Mouse (Mus musculus): ENCODE measurements at regions not wholly inside any gene's neighbourhood (a gene's known extent, or its start where the extent isn't known, plus 50 kb on each side); places are given as distances from the start of the nearest gene placed in this dataset.

DNA sequence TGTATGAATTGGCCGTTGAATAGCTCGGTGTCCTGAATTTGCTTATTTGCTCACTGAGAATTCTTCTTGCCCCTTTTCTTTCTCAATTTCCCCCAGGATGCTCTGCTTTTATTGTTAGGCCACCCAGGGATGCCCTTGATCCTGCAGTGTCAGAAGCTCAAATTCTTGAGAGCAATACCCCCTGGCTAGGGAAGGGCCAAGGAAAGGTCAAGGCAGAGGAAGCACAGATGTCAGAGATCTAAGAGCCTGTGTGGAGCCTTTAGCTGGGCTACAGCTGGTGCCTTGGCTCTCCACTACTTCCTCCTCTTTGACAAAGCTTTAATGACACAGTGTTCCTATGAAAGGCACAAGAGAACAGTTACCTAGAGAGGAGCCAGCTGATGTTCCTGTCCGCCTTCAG, 141.2 kb downstream of the Tmsb4x start:
- H3K4me1 ChIP-seq (ENCODE audit: control insufficient read depth, insufficient read depth, low read length), result no peaks in the 10 kb centered on the region
- no peak overlapping the region for H3K9ac ChIP-seq (ENCODE audit: low read length)
- no peak overlapping the region for H3K4me2 ChIP-seq (ENCODE audit: low read length)
- no peaks in the 10 kb centered on the region for H3K9me3 ChIP-seq (replicated peaks; ENCODE audit: control insufficient read depth, low read length)
- no peaks in the 10 kb centered on the region for H3K27me3 ChIP-seq (replicated peaks; ENCODE audit: control insufficient read depth, insufficient read depth, low read length)
- DNase-seq (ENCODE audit: low spot score) (no peak), ATAC-seq (no peak)
- WGBS, result 84% methylated on average over 3 of the region's 3 CpGs
- no peaks in the 10 kb centered on the region for H3K36me3 ChIP-seq (ENCODE audit: control insufficient read depth, insufficient read depth, low read length)
- H3K27ac ChIP-seq (ENCODE audit: low read depth, low read length), result no peak overlapping the region
- no peak overlapping the region for H3K4me3 ChIP-seq (ENCODE audit: low read depth, low read length)

DNA sequence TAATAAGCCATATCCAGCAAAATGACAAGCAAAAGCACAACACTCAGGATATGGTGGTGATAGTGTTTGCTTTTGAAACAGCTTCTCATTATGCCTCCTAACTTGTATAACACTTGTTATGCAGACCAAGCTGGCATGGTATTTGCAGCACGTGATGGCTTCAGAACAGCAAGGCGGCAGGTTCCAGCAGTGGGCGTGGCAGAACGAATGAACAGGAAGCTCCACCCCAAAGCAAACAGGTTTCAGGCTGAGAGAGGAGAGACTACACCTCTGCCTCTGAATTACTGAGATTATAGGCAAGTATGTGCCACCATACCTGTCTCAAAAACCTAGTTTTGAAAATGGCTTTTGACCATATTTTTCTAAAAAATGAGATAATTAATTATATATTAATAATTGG, 145.2 kb downstream of the Tmsb4x start:
- Histone ChIP-seq H3K4me1 (ENCODE audit: control insufficient read depth, insufficient read depth, low read length) (no peaks in the 10 kb centered on the region), H3K9me3 (replicated peaks; ENCODE audit: control insufficient read depth, low read length) (no peaks in the 10 kb centered on the region), H3K9ac (ENCODE audit: low read length) (no peak overlapping the region), H3K4me3 (ENCODE audit: low read depth, low read length) (no peak overlapping the region), H3K27me3 (replicated peaks; ENCODE audit: control insufficient read depth, insufficient read depth, low read length) (0 out of 2 replicates have a peak, but pooled peaks cover 3% of the 10 kb centered on the region), H3K36me3 (ENCODE audit: control insufficient read depth, insufficient read depth, low read length) (no peaks in the 10 kb centered on the region), H3K4me2 (ENCODE audit: low read length) (no peak overlapping the region), H3K27ac (ENCODE audit: low read depth, low read length) (no peak overlapping the region)
- 55% methylated on average over 4 of the region's 4 CpGs for WGBS
- DNase-seq (ENCODE audit: low spot score) (no peak), ATAC-seq (no peak)

DNA sequence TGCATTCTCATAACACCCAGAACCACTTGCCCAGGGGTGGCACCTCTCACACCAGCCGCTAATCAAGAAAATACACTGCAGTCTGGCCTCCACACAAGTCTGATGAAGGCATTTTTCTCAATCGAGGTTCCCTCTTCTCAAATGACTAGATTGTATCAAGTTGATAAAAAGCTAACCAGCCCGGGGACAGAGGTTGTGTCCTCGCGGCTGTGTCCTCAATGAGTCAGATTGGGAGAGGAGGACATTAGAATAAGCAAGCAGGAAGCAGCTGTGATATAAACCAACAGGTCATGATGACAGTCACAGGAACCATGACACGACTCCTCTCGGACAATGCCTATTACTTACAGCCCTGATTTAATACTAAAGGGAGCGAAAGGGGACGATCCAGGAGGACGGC, 156.7 kb downstream of the Tmsb4x start:
- Histone ChIP-seq H3K36me3 (ENCODE audit: control insufficient read depth, insufficient read depth, low read length) (no peaks in the 10 kb centered on the region), H3K4me3 (ENCODE audit: low read depth, low read length) (no peak overlapping the region), H3K4me1 (ENCODE audit: control insufficient read depth, insufficient read depth, low read length) (no peaks in the 10 kb centered on the region), H3K9ac (ENCODE audit: low read length) (no peak overlapping the region), H3K9me3 (replicated peaks; ENCODE audit: control insufficient read depth, low read length) (no peaks in the 10 kb centered on the region), H3K27ac (ENCODE audit: low read depth, low read length) (no peak overlapping the region), H3K27me3 (replicated peaks; ENCODE audit: control insufficient read depth, insufficient read depth, low read length) (0 out of 2 replicates have a peak, but pooled peaks cover 7% of the 10 kb centered on the region), H3K4me2 (ENCODE audit: low read length) (no peak overlapping the region)
- WGBS, result 86% methylated on average over 10 of the region's 10 CpGs
- ATAC-seq (no peak), DNase-seq (ENCODE audit: low spot score) (no peak)

DNA sequence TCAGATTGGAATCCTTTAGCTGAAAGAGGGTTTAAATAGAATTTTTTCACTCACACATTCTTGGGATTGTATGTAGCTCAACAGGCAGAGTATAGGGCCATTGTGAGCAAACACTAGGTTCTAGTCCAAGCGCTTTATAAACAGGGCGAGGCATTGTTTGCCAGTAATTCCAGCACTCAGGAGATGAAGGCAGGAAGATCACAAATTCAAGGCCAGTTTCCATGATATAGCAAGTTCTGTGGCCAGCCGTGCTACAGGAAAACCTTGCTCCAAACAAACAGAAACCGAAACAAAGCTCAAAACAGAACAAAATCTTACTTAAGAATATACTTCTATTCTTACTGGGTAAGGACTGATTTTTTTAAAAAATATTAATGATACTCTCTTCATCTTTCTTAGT, 159.0 kb downstream of the Tmsb4x start:
- Histone ChIP-seq H3K9me3 (replicated peaks; ENCODE audit: control insufficient read depth, low read length) (no peaks in the 10 kb centered on the region), H3K36me3 (ENCODE audit: control insufficient read depth, insufficient read depth, low read length) (no peaks in the 10 kb centered on the region), H3K4me3 (ENCODE audit: low read depth, low read length) (no peak overlapping the region), H3K27ac (ENCODE audit: low read depth, low read length) (no peak overlapping the region), H3K27me3 (replicated peaks; ENCODE audit: control insufficient read depth, insufficient read depth, low read length) (0 out of 2 replicates have a peak, but pooled peaks cover 2% of the 10 kb centered on the region), H3K9ac (ENCODE audit: low read length) (no peak overlapping the region), H3K4me1 (ENCODE audit: control insufficient read depth, insufficient read depth, low read length) (no peaks in the 10 kb centered on the region), H3K4me2 (ENCODE audit: low read length) (no peak overlapping the region)
- DNase-seq (ENCODE audit: low spot score) (no peak), ATAC-seq (no peak)
- 82% methylated on average over 4 of the region's 4 CpGs for WGBS

DNA sequence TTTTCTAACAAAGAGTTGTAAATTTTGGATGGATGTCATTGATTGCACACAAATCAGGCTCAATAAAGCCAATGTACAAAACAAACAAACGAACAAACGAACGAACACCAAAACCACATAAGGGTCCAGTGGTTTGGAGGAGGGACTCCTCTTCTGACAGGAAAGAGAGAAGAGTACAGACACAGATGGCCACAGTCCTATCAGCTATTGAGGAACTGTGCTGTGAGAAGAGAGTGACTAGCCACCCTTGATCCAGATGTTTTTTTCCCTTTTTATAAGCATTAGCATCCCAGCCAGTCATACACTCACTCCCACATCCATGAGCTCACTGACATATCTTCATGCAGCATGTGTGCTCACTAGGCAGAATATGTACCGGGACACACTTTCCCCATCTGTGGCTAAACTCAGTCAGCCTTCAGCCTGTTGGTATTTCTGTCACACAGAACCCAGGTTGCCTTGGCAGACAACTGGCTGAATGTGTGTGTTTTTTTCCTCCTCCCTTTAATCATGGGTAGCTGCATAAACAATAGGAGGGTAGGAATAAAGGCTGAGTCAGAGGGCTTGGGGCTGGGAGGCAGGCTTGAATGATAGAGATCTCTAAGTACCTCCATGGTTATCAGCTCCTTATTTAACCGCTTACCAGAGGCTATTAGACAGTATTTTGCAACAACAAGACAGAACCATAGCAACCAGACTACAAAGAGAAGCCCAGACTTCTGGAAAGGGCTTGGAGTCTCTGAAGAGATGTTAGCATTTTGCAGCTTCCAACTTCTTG, 159.7 kb downstream of the Tmsb4x start:
- H3K4me1 ChIP-seq (ENCODE audit: control insufficient read depth, insufficient read depth, low read length), result no peaks in the 10 kb centered on the region
- H3K9me3 ChIP-seq (replicated peaks; ENCODE audit: control insufficient read depth, low read length), result no peaks in the 10 kb centered on the region
- no peak overlapping the region for H3K4me3 ChIP-seq (ENCODE audit: low read depth, low read length)
- H3K4me2 ChIP-seq (ENCODE audit: low read length), result no peak overlapping the region
- DNase-seq (ENCODE audit: low spot score), result peak; percentile 13
- H3K27ac ChIP-seq (ENCODE audit: low read depth, low read length), result no peak overlapping the region
- no peaks in the 10 kb centered on the region for H3K36me3 ChIP-seq (ENCODE audit: control insufficient read depth, insufficient read depth, low read length)
- 70% methylated on average over 5 of the region's 5 CpGs for WGBS
- no peak overlapping the region for H3K9ac ChIP-seq (ENCODE audit: low read length)
- H3K27me3 ChIP-seq (replicated peaks; ENCODE audit: control insufficient read depth, insufficient read depth, low read length), result 0 out of 2 replicates have a peak, but pooled peaks cover 2% of the 10 kb centered on the region
- ATAC-seq, result peak; percentile 44; the same call in 1 of the 2 replicates

DNA sequence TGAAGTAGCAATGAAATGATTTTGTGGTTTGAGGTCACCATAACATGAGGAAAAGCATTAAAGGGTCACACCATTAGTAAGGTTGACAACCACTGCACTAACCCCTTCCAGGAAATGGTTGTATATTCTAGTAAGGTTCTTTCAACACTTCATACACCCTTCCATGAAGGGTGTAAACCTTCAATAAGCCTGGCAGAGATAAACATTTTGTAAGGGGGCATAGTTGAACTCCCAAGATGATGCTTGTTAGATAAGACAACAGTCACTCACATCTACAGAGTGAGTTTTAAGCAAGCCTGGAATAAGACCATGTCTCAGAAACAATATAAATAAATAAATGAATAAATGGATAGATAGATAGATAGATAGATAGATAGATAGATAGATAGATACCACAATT, 171.1 kb downstream of the Tmsb4x start:
- ATAC-seq (no peak), DNase-seq (ENCODE audit: low spot score) (no peak)
- Histone ChIP-seq H3K4me1 (ENCODE audit: control insufficient read depth, insufficient read depth, low read length) (no peaks in the 10 kb centered on the region), H3K4me2 (ENCODE audit: low read length) (no peak overlapping the region), H3K27ac (ENCODE audit: low read depth, low read length) (no peak overlapping the region), H3K4me3 (ENCODE audit: low read depth, low read length) (no peak overlapping the region), H3K36me3 (ENCODE audit: control insufficient read depth, insufficient read depth, low read length) (no peaks in the 10 kb centered on the region), H3K9me3 (replicated peaks; ENCODE audit: control insufficient read depth, low read length) (no peaks in the 10 kb centered on the region), H3K9ac (ENCODE audit: low read length) (no peak overlapping the region), H3K27me3 (replicated peaks; ENCODE audit: control insufficient read depth, insufficient read depth, low read length) (no peaks in the 10 kb centered on the region)

DNA sequence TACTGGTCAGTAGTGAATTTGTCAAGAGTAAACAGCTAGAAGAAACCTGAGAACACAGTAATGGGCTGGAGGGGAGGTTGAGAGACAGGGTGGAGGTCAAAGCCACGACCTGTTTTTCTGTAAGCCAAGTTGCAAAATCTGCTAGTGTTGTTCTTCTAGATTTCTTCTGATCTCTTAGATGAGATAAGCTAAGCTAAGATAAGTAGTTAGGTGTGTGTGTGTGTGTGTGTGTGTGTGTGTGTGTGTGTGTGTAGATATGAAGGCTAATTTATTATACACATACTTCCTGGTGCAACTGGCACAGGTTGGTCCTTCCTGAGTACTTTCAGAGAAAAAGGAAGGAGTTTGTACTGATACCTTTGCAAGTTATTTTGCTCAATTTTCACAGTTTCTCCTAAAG, 172.8 kb downstream of the Tmsb4x start:
- no peak overlapping the region for H3K27ac ChIP-seq (ENCODE audit: low read depth, low read length)
- no peaks in the 10 kb centered on the region for H3K4me1 ChIP-seq (ENCODE audit: control insufficient read depth, insufficient read depth, low read length)
- no peaks in the 10 kb centered on the region for H3K36me3 ChIP-seq (ENCODE audit: control insufficient read depth, insufficient read depth, low read length)
- DNase-seq (ENCODE audit: low spot score) (no peak), ATAC-seq (no peak)
- no peaks in the 10 kb centered on the region for H3K9me3 ChIP-seq (replicated peaks; ENCODE audit: control insufficient read depth, low read length)
- H3K4me2 ChIP-seq (ENCODE audit: low read length), result no peak overlapping the region
- WGBS, result 31% methylated on average over 1 of the region's 1 CpGs
- H3K4me3 ChIP-seq (ENCODE audit: low read depth, low read length), result no peak overlapping the region
- no peak overlapping the region for H3K9ac ChIP-seq (ENCODE audit: low read length)
- H3K27me3 ChIP-seq (replicated peaks; ENCODE audit: control insufficient read depth, insufficient read depth, low read length), result no peaks in the 10 kb centered on the region

DNA sequence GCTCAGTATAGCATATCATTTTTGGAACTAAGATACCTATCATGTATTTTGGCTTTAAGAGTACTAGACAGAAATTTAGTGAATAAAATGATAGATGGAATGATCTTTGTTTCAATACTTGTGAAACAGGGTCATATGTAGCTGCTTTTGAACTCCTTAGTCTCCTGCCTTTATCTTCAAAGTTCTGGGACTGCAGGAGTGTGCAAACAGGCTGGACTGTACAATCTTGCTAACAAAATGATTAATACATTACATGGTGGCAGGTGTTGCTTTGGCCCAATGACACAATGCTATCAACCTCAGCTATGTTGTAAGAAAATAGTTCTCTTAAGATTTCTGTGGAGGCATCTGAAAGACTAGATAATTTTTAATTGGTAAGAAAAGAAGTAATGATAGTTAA, 173.5 kb downstream of the Tmsb4x start:
- ATAC-seq (no peak), DNase-seq (ENCODE audit: low spot score) (no peak)
- Histone ChIP-seq H3K4me2 (ENCODE audit: low read length) (no peak overlapping the region), H3K4me3 (ENCODE audit: low read depth, low read length) (no peak overlapping the region), H3K27me3 (replicated peaks; ENCODE audit: control insufficient read depth, insufficient read depth, low read length) (no peaks in the 10 kb centered on the region), H3K4me1 (ENCODE audit: control insufficient read depth, insufficient read depth, low read length) (no peaks in the 10 kb centered on the region), H3K9ac (ENCODE audit: low read length) (no peak overlapping the region), H3K36me3 (ENCODE audit: control insufficient read depth, insufficient read depth, low read length) (no peaks in the 10 kb centered on the region), H3K9me3 (replicated peaks; ENCODE audit: control insufficient read depth, low read length) (no peaks in the 10 kb centered on the region), H3K27ac (ENCODE audit: low read depth, low read length) (no peak overlapping the region)

DNA sequence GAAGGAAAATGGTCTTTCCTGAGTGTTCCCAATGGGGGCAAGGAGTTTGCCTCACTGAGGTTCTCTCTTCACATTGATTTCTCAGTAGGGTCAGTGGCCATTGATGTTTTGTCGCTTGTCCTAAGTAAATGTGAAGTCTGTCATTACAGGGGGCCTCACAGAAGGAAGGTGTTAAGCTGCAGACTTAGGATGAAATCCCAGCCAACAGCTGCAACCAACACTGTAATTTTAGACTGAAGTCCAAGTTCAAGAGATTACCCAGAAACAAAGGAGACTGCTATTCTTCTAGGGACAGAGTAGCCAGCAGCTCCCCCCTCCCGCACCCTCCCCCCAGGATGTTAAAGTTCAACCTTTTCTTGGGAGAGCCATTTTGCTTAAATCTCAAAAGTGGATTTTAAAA, 176.0 kb downstream of the Tmsb4x start:
- no peaks in the 10 kb centered on the region for H3K4me1 ChIP-seq (ENCODE audit: control insufficient read depth, insufficient read depth, low read length)
- DNase-seq (ENCODE audit: low spot score), result no peak
- ATAC-seq, result no peak
- no peak overlapping the region for H3K9ac ChIP-seq (ENCODE audit: low read length)
- no peak overlapping the region for H3K27ac ChIP-seq (ENCODE audit: low read depth, low read length)
- no peaks in the 10 kb centered on the region for H3K9me3 ChIP-seq (replicated peaks; ENCODE audit: control insufficient read depth, low read length)
- H3K4me3 ChIP-seq (ENCODE audit: low read depth, low read length), result no peak overlapping the region
- 86% methylated on average over 2 of the region's 2 CpGs for WGBS
- H3K36me3 ChIP-seq (ENCODE audit: control insufficient read depth, insufficient read depth, low read length), result no peaks in the 10 kb centered on the region
- H3K4me2 ChIP-seq (ENCODE audit: low read length), result no peak overlapping the region
- H3K27me3 ChIP-seq (replicated peaks; ENCODE audit: control insufficient read depth, insufficient read depth, low read length), result no peaks in the 10 kb centered on the region
